Mouse (Mus musculus) heart, adult 11 months (tissue): ENCODE data around the gene Ints11.
A peak's percentile ranks its signal among the peaks of the same experiment; 100 is the strongest.

ENCODE experiments used
- DNase-seq: peaks from one replicate; pipeline ENCODE4 v3.0.0; 2022

The Ints11 gene

DNA sequence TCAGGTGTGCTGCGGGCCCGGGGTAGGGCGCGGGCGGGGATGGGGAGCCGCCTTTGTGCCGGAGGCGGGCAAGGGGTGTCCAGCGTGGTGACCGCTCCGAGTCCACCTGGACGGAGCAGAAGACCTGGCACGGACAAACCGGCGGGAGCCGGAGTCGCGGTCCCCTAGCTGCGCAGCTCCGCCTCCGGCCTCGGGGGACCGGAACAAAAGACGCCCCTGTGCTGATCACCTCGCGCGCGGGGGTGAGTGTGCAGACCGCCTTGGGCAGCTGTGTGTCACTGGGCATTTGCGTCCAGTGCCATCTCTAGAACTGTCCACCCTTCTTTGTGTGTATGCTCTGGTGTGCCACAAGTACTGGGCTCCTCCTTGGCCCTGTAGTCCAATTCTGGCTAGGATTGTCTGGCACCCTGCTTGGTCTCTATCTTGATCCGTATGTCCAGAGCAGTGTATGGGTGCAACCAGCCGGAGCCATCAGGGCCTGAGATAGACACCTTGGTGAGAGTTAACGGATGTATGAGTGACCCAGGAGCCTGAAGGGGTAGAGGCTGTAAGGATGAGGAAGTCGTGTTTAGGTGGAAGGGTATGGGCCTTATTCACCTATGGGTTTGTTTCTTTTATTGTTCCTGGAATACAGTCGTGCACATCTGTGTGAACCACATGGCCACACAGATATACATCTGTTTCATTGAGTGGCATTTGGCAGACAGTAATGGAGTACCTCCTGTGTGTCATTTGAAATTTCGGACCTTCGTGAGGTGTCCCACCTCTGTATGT, 23.3 kb downstream of the Ints11 start:
- DNase-seq = no peak

DNA sequence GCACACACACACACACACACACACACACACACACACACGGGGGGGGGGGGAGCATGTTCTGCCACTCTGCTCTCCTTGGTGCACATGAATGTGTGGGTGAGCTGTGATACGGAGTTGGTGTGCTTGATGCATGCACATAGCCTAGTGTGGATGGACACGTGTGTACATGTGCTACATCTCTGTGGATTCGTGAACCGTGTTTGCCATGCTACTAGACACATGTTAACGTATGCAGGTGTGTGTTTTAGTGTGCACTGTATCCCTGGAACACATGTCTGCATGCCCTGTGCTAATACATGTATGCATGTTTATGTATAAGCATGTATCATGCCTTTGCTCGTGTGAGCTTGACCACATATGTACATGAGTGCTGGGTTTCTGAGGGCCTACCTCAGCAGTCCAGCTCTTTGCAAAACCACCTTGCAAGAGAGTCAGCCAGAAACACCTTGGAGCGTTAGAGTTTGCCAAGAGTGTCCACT, 23.9 kb downstream of the Ints11 start:
- peak; percentile 91 for DNase-seq

GRCm38 (mm10) chr4:155894311-155894881, 25.1 kb downstream of the Ints11 start:
- peak; percentile 99 for DNase-seq

- peak; percentile 98 for DNase-seq
Observed at GRCm38 (mm10) chr4:155895216-155895615, 25.9 kb downstream of the Ints11 start.

DNA sequence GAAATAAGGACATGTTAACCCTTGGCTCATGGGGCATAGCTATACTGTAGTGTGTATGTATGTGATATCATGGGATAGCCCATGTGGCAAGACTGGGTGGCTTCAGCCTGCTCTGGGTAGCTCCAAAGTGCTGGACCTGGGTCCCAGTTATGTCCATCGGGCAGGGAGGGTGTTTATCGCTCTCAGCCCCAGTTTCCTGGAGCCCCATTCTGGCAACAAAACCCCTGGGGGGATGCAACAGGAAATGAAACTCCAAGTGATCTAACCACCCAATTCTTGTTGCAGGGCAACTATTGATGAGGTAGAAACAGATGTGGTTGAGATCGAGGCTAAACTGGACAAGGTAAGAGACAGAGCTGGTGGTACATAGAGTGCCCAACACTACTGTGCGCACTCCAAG, 26.5 kb downstream of the Ints11 start:
- DNase-seq = peak; percentile 91

DNA sequence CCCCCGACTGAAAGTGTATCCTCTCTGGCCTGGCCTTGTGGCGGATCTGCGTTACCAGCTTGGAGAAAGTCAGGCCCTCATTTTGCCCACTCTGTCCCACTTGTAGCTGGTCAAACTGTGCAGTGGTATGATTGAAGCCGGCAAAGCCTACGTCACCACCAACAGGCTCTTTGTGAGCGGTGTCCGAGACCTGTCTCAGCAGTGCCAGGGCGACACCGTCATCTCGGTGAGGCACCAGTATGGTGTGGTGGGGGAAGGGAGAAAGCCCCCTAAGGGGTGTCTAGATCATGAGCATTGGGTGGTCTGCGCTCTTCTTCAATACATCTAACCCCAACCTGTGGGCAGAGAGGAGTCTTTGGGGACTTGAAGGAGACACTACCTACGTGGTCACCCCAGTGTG, 27.1 kb downstream of the Ints11 start:
- peak; percentile 92 for DNase-seq

- DNase-seq = peak; percentile 62
Observed at GRCm38 (mm10) chr4:155898318-155898717, 29.0 kb downstream of the Ints11 start.

DNA sequence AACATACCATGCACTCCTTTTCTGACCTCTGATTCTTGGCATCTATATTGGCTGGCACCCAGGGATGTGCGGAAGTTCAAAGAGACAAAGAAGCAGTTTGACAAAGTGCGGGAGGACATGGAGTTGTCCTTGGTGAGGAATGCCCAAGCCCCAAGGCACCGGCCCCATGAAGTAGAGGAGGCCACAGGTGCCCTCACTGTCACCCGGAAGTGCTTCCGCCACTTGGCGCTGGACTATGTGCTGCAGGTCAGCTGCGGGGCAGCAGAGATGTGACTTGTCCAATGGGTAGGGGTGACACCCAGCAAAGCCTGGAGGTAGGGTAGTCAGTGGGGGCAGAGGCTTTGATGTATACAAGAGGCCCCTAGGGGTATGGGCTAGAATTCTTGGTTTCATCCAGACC, 30.0 kb downstream of the Ints11 start:
- DNase-seq = peak; percentile 87

DNA sequence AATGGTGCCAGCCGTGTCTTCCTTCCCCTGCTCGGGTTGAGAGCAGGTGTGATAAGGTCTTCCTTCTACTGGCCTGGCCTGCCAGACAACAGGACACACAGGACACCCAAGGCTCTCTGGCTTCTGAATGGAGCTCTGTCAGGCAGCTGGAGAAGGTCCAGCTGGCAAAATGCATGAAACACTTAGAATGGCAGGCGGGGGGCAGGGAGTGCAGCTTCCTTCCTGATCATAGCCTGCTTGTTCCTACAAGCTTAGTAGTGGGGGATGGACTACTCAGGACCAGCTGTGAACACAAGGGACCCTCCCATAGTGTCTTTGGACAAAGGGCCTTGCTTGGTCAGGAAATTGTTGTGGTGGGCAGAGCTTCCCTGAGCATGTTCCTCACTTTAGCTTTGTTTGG, 31.9 kb downstream of the Ints11 start:
- peak; percentile 95 for DNase-seq

- peak; percentile 88 for DNase-seq
Observed at GRCm38 (mm10) chr4:155903246-155903645, 33.9 kb downstream of the Ints11 start.

GRCm38 (mm10) chr4:155904318-155905102, 35.2 kb downstream of the Ints11 start:
- peak; percentile 85 for DNase-seq

DNA sequence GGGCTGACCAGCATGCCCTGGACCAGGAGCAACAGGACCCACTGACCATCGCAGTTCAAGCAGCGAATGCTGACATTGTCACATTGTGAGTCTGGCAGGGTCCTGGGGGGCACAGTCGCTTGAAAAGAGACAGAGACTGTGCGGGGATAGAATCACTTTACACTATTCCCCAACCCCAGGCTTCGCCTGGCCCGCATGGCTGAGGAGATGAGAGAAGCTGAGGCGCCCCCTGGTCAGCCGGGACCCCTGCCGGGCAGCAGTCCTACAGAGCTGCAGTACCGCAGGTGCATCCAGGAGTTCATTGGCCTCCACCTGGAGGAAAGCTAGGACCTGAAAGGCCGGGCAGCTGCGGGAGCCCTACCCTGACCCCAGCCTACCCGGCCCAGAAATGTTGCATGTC, 36.3 kb downstream of the Ints11 start:
- DNase-seq = peak; percentile 81

- no peak for DNase-seq
Observed at GRCm38 (mm10) chr4:155906125-155906524, 36.8 kb downstream of the Ints11 start.

DNA sequence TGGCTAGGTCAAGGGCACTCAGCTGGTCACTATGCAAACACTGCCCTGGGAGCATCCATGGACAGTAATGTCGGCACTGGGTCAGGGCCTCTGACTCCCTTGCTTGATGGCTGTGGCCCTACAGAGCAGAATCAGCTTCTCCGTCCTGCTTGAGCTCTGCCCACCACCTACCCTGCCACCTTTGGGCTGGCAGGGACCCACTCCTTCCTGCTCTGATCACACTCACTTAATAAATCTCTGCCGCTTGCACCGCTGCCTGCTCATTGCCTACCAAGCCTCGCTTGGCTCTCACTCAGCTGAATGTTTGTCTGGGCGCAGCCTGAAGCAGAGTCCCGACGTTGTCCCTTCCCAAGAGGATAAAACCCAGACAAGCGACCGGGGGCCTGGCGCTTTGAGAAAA, 37.7 kb downstream of the Ints11 start:
- peak; percentile 80 for DNase-seq

DNA sequence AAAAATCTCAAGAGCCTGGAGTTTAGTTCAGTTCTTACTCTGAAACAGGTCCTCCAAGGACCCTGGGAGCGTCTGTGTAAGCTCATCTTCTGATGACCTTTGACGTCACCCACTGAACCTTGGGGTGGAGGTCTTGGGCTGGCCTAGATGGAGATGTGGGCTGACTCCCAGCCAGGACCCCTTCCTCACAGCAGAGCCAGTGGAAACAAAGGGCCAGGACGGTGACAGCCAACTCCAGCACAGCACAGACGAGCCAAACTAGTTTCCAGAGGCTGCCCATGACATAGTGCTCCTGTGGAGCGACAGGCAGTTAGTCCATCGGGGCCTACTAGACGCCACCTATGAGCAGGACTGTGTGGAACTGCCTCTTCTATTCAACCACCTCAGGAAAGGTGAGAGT, 38.9 kb downstream of the Ints11 start:
- peak; percentile 78 for DNase-seq

DNA sequence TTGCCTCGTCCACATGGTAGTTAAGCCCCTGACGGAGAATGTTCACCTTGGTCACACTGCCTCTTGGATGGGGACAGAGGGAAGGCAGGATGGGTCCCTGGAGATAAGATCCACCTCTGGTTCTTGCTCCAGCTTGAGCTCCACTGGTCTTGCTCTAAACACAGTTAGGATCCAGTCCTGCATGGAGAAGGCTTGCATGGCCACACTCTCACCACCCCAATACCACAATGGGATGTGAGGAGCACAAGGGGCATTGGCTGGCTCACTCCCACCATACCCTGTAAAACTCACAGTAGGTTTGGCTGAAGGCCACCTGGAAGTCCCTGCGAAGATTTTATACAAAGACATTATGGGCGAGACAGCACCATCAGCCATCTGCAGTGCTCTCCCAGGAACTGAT, 39.4 kb downstream of the Ints11 start:
- DNase-seq = peak; percentile 82

DNA sequence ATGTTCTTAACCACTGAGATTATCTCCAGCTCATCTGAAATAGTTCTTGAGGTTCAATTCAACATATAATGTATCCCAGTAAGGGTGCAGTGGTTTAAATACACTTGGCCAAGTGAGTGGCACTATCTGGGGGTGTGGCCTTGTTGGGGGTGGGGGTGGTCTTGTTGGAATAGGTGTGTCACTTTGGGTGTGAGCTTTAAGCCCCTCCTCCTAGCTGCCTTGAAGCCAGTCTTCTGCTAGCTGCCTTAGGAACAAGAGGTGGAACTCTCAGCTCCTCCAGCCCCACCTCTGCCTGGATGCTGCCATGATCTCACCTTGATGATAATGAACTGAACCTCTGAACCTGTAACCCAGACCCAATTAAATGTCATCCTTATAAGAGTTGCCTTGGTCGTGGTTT, 62.7 kb downstream of the Ints11 start:
- DNase-seq = no peak
